Mouse (Mus musculus): Measurements from ENCODE around the gene Rtn4r. TPM values are rescaled to one million over a fixed set of nuclear protein-coding genes. Genes with fewer than 3 reads are reported as not detected.

The Rtn4r gene
- polyA plus RNA-seq, 1 experiment from 2014 or later, result 0.68 TPM

DNA sequence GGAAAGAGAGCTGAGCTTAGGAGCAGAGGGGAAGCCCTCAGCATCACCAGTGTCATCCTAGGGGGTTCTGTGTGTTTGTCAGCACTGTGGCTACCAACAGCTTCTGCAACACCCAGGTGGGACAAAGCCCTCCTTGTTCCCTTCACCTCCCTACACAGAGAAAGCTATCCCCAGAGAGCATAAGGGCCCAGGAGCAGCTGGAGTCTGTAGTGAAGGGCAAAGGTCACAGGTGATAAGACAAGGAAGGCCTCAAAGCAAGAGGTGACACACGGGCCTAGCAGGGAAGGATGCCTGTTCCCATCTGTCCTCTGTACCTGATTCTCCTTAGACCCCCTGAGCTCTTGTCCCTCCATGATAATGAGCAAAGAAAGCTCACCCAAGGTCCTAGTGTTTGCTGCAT lies 74.2 kb downstream of the Rtn4r start:
- ATAC-seq, result no peak
- H3K27me3 ChIP-seq (replicated peaks), result 0 out of 2 replicates have a peak, but pooled peaks cover 11% of the 10 kb centered on the region

More for the DNA sequence above, 74.2 kb downstream of the Rtn4r start:
- no peak overlapping the region for H3K27ac ChIP-seq
- no peak overlapping the region for H3K9ac ChIP-seq
- H3K4me3 ChIP-seq, result no peak overlapping the region
- WGBS (ENCODE audit: insufficient replicate concordance), result 33% methylated on average over 1 of the region's 1 CpGs
- no peaks in the 10 kb centered on the region for H3K36me3 ChIP-seq
- H3K4me2 ChIP-seq, result no peak overlapping the region
- no peaks in the 10 kb centered on the region for H3K4me1 ChIP-seq
- no peaks in the 10 kb centered on the region for H3K9me3 ChIP-seq (replicated peaks)

Small RNAs within 50 kb of the gene (microRNA-seq; reads per million reads assigned to microRNA genes)
- not detected for gene Mir6366

Other genes starting within 250 kb of the Rtn4r start
- gene Gm20518, start 236.0 kb upstream of the Rtn4r start, polyA plus RNA-seq (2016; fragmentation: Nextera tagmentation; extraction: Ambion mirVana), result not detected in 2 replicates
- gene Tssk1, start 233.4 kb upstream of the Rtn4r start, polyA plus RNA-seq (2016; fragmentation: Nextera tagmentation; extraction: Ambion mirVana), result 0.04 TPM in 1 of 2 replicates, not detected in the other
- gene Dgcr2, start 229.1 kb upstream of the Rtn4r start, polyA plus RNA-seq (2016; fragmentation: Nextera tagmentation; extraction: Ambion mirVana), result 29.7 and 29.9 TPM in 2 replicates
- not detected in 2 replicates for gene Tssk2, start 229.0 kb upstream of the Rtn4r start, polyA plus RNA-seq (2016; fragmentation: Nextera tagmentation; extraction: Ambion mirVana)
- gene Ess2, start 216.3 kb upstream of the Rtn4r start, polyA plus RNA-seq (2016; fragmentation: Nextera tagmentation; extraction: Ambion mirVana), result 18.7 and 18.9 TPM in 2 replicates
- not detected in 2 replicates for gene Gsc2, start 212.6 kb upstream of the Rtn4r start, polyA plus RNA-seq (2016; fragmentation: Nextera tagmentation; extraction: Ambion mirVana)
- 99.2 and 102 TPM in 2 replicates for gene Slc25a1, start 199.4 kb upstream of the Rtn4r start, polyA plus RNA-seq (2016; fragmentation: Nextera tagmentation; extraction: Ambion mirVana)
- not detected in 2 replicates for gene Vpreb2, start 147.2 kb upstream of the Rtn4r start, polyA plus RNA-seq (2016; fragmentation: Nextera tagmentation; extraction: Ambion mirVana)
- 40.4 and 40.5 TPM in 2 replicates for gene Dgcr6, start 74.8 kb upstream of the Rtn4r start, polyA plus RNA-seq (2016; fragmentation: Nextera tagmentation; extraction: Ambion mirVana)
- 8.6 and 10.1 TPM in 2 replicates for gene Prodh, start 37.4 kb upstream of the Rtn4r start, polyA plus RNA-seq (2016; fragmentation: Nextera tagmentation; extraction: Ambion mirVana)
- gene Ccdc188, start 90.2 kb downstream of the Rtn4r start, polyA plus RNA-seq (2016; fragmentation: Nextera tagmentation; extraction: Ambion mirVana), result not detected in 2 replicates
- 4.3 and 4.9 TPM in 2 replicates for gene Zdhhc8, start 107.5 kb downstream of the Rtn4r start, polyA plus RNA-seq (2016; fragmentation: Nextera tagmentation; extraction: Ambion mirVana)
- 88.8 and 96.5 TPM in 2 replicates for gene Trmt2a, start 121.0 kb downstream of the Rtn4r start, polyA plus RNA-seq (2016; fragmentation: Nextera tagmentation; extraction: Ambion mirVana)
- gene Ranbp1, start 121.1 kb downstream of the Rtn4r start, polyA plus RNA-seq (2016; fragmentation: Nextera tagmentation; extraction: Ambion mirVana), result 595 and 610 TPM in 2 replicates
- 1.7 TPM in 1 of 2 replicates, not detected in the other for gene Gm49776, start 130.7 kb downstream of the Rtn4r start, polyA plus RNA-seq (2016; fragmentation: Nextera tagmentation; extraction: Ambion mirVana)
- gene Dgcr8, start 161.6 kb downstream of the Rtn4r start, polyA plus RNA-seq (2016; fragmentation: Nextera tagmentation; extraction: Ambion mirVana), result 17.1 and 19.0 TPM in 2 replicates
- gene Tango2, start 220.5 kb downstream of the Rtn4r start, polyA plus RNA-seq (2016; fragmentation: Nextera tagmentation; extraction: Ambion mirVana), result 76.3 and 79.3 TPM in 2 replicates
- gene Arvcf, start 220.5 kb downstream of the Rtn4r start, polyA plus RNA-seq (2016; fragmentation: Nextera tagmentation; extraction: Ambion mirVana), result 12.6 and 12.9 TPM in 2 replicates